ENCODE assay signal across 7 mouse cellular contexts in genomic region chr7:35333231-35333651, GRCm38 (mm10). TPM values are rescaled to one million over a fixed set of nuclear protein-coding genes. Genes with fewer than 3 reads are reported as not detected.
DNase-seq lines count a peak whose midpoint lies in the region; ATAC-seq and TF ChIP-seq lines count a peak whose summit lies in the region.

No protein-coding gene starts in this region.

- under 1% methylated on average over 19 of the region's 19 CpGs for WGBS in spleen, adult 2 months
- under 1% methylated on average over 19 of the region's 19 CpGs for WGBS in embryonic facial prominence, embryonic 11.5 days
- WGBS in hindbrain, embryonic 13.5 days, result 0% methylated on average over 19 of the region's 19 CpGs
- WGBS in liver, adult 2 months, result under 1% methylated on average over 19 of the region's 19 CpGs
- WGBS in midbrain, postnatal 0 days, result under 1% methylated on average over 19 of the region's 19 CpGs

- peaks cover 8% of the 10 kb centered on the region for H3K27me3 ChIP-seq in spleen, adult 2 months (ENCODE audit: control insufficient read depth, insufficient read depth, low read length)
- peaks cover 4% of the 10 kb centered on the region for H3K27me3 ChIP-seq in embryonic facial prominence, embryonic 11.5 days (ENCODE audit: control insufficient read depth, insufficient read depth, low read length)
- H3K27me3 ChIP-seq in hindbrain, embryonic 13.5 days, result peaks cover 48% of the 10 kb centered on the region
- no peaks in the 10 kb centered on the region for H3K27me3 ChIP-seq in liver, adult 2 months (ENCODE audit: control insufficient read depth, insufficient read depth, low read length)
- peaks cover 6% of the 10 kb centered on the region; the same call in 1 of the 2 replicates for H3K27me3 ChIP-seq in midbrain, postnatal 0 days (ENCODE audit: insufficient read depth, low read length)

- no peak for TF ChIP-seq POLR2A in spleen, adult 2 months (IDR thresholded peaks at IDR 0.05; ENCODE audit: low read depth, low read length)
- no peak for TF ChIP-seq POLR2A in liver, adult 2 months (IDR thresholded peaks at IDR 0.05; ENCODE audit: extremely low read depth, insufficient read depth, low read length)

- H3K4me3 ChIP-seq in spleen, adult 2 months (ENCODE audit: extremely low read depth, insufficient read depth, insufficient read length), result peak overlapping the region; percentile 67
- peak overlapping the region; percentile 41 for H3K4me3 ChIP-seq in embryonic facial prominence, embryonic 11.5 days (ENCODE audit: low read depth, low read length)
- peak overlapping the region; percentile 58 for H3K4me3 ChIP-seq in hindbrain, embryonic 13.5 days
- H3K4me3 ChIP-seq in liver, adult 2 months (ENCODE audit: insufficient read depth, low read depth, low read length), result peak overlapping the region; percentile 47
- H3K4me3 ChIP-seq in midbrain, postnatal 0 days (ENCODE audit: low read depth, low read length), result peak overlapping the region; percentile 59

- H3K9ac ChIP-seq in embryonic facial prominence, embryonic 11.5 days (replicated peaks; ENCODE audit: low read length), result peak overlapping the region; percentile 28
- H3K9ac ChIP-seq in hindbrain, embryonic 13.5 days, result peak overlapping the region; percentile 74
- peak overlapping the region; percentile 51 for H3K9ac ChIP-seq in liver, adult 2 months (ENCODE audit: low read depth, low read length)
- peak overlapping the region; percentile 50 for H3K9ac ChIP-seq in midbrain, postnatal 0 days (replicated peaks; ENCODE audit: low read length, poor library complexity, severe bottlenecking)

- H3K4me1 ChIP-seq in spleen, adult 2 months (ENCODE audit: control insufficient read depth, insufficient read depth, insufficient read length), result peaks cover 7% of the 10 kb centered on the region
- H3K4me1 ChIP-seq in embryonic facial prominence, embryonic 11.5 days (ENCODE audit: control insufficient read depth, insufficient read depth, low read length), result no peaks in the 10 kb centered on the region
- H3K4me1 ChIP-seq in hindbrain, embryonic 13.5 days (replicated peaks), result peaks cover 24% of the 10 kb centered on the region
- H3K4me1 ChIP-seq in liver, adult 2 months (ENCODE audit: control insufficient read depth, insufficient read depth, low read length), result peaks cover 6% of the 10 kb centered on the region; the same call in 1 of the 2 replicates
- peaks cover 5% of the 10 kb centered on the region; the same call in 1 of the 2 replicates for H3K4me1 ChIP-seq in midbrain, postnatal 0 days (ENCODE audit: insufficient read depth, low read length)

- H3K79me2 ChIP-seq in liver, adult 2 months (ENCODE audit: control insufficient read depth, insufficient read depth, low read length), result peaks cover 13% of the 10 kb centered on the region; the same call in 1 of the 2 replicates

- peak overlapping the region; percentile 90 for H3K4me2 ChIP-seq in embryonic facial prominence, embryonic 11.5 days (ENCODE audit: low read depth, low read length)
- H3K4me2 ChIP-seq in hindbrain, embryonic 13.5 days, result peak overlapping the region; percentile 95
- peak overlapping the region; percentile 99 for H3K4me2 ChIP-seq in midbrain, postnatal 0 days (ENCODE audit: low read depth, low read length, poor library complexity, severe bottlenecking)

- no peaks in the 10 kb centered on the region for H3K9me3 ChIP-seq in embryonic facial prominence, embryonic 11.5 days (replicated peaks; ENCODE audit: control insufficient read depth, low read length)
- no peaks in the 10 kb centered on the region for H3K9me3 ChIP-seq in hindbrain, embryonic 13.5 days
- H3K9me3 ChIP-seq in midbrain, postnatal 0 days (ENCODE audit: low read length), result no peaks in the 10 kb centered on the region

- no peaks in the 10 kb centered on the region for H3K36me3 ChIP-seq in spleen, adult 2 months (ENCODE audit: control insufficient read depth, insufficient read depth, low read length)
- no peaks in the 10 kb centered on the region for H3K36me3 ChIP-seq in embryonic facial prominence, embryonic 11.5 days (replicated peaks; ENCODE audit: control insufficient read depth, insufficient read depth, low read depth, low read length)
- no peaks in the 10 kb centered on the region for H3K36me3 ChIP-seq in hindbrain, embryonic 13.5 days
- no peaks in the 10 kb centered on the region for H3K36me3 ChIP-seq in liver, adult 2 months (ENCODE audit: control insufficient read depth, insufficient read depth, low read length)
- no peaks in the 10 kb centered on the region for H3K36me3 ChIP-seq in midbrain, postnatal 0 days (ENCODE audit: insufficient read depth, low read length)

- H3K27ac ChIP-seq in spleen, adult 2 months (ENCODE audit: insufficient read depth, low read length), result no peak overlapping the region
- H3K27ac ChIP-seq in embryonic facial prominence, embryonic 11.5 days (replicated peaks; ENCODE audit: low read depth, low read length), result no peak overlapping the region
- peak overlapping the region; percentile 41 for H3K27ac ChIP-seq in hindbrain, embryonic 13.5 days
- H3K27ac ChIP-seq in liver, adult 2 months (replicated peaks; ENCODE audit: insufficient read depth, low read depth, low read length), result 0 out of 2 replicates have a peak overlapping the region, but pooled peaks have one; percentile 0
- peak overlapping the region; percentile 44; the same call in 1 of the 2 replicates for H3K27ac ChIP-seq in midbrain, postnatal 0 days (ENCODE audit: low read depth, low read length)

- no peak for TF ChIP-seq CTCF in spleen, adult 2 months (IDR thresholded peaks at IDR 0.05; ENCODE audit: extremely low read depth, insufficient read depth, insufficient read length, insufficient replicate concordance)
- peak; percentile 56 for TF ChIP-seq CTCF in liver, adult 2 months (IDR thresholded peaks at IDR 0.05; ENCODE audit: low read depth, low read length)
- no peak; the same call in 1 of the 2 replicates for TF ChIP-seq CTCF in midbrain, postnatal 0 days (IDR thresholded peaks at IDR 0.05)

- DNase-seq in spleen, adult 2 months (ENCODE audit: low read depth in 1 of 2, low spot score in 2 of 2), result peak; percentile 5 to 7
- no peak for DNase-seq in spleen, postnatal 4 days (ENCODE audit: low spot score in 2 of 2)
- peak; percentile 52 for DNase-seq in embryonic facial prominence, embryonic 11.5 days (ENCODE audit: low spot score)
- peak; percentile 59 for DNase-seq in liver, adult 2 months (ENCODE audit: extremely low read depth, low read depth, low spot score)
- peak; percentile 48 for DNase-seq in midbrain, postnatal 0 days (ENCODE audit: low spot score)

- no peak; the same call in 1 of the 2 replicates for ATAC-seq in embryonic facial prominence, embryonic 11.5 days (replicated peaks; ENCODE audit: insufficient number of reproducible peaks, low FRiP score, low TSS enrichment, low read depth)
- peak; percentile 44 for ATAC-seq in hindbrain, embryonic 13.5 days (ENCODE audit: low FRiP score)
- ATAC-seq in midbrain, postnatal 0 days (ENCODE audit: low FRiP score), result peak; percentile 8; the same call in 1 of the 2 replicates
- no peak for ATAC-seq in monocyte, adult 5-6 weeks (replicated peaks; ENCODE audit: insufficient number of reproducible peaks, low FRiP score, low TSS enrichment, poor library complexity, severe bottlenecking)

RNA-seq across cellular contexts. Expression of gene Rhpn2, which starts 0.7 kb away (rescaled TPM):
- polyA plus RNA-seq in spleen, adult 2 months (2012; rRNA removed), result 0.48 and 0.88 TPM in 2 replicates
- 3.1 and 5.4 TPM in 2 replicates for polyA plus RNA-seq in embryonic facial prominence, embryonic 11.5 days (2014; fragmentation: Nextera tagmentation; extraction: Ambion mirVana)
- polyA plus RNA-seq in hindbrain, embryonic 13.5 days (2015; fragmentation: Nextera tagmentation; extraction: Ambion mirVana), result 3.4 and 3.9 TPM in 2 replicates
- total RNA-seq in liver, adult 2 months (2014; rRNA removed), result 14.0 and 18.5 TPM in 2 replicates
- 6.8 and 6.9 TPM in 2 replicates for polyA plus RNA-seq in liver, adult 2 months (2012; rRNA removed)
- total RNA-seq in midbrain, postnatal 0 days (2014; rRNA removed), result 3.1 and 3.5 TPM in 2 replicates
- polyA plus RNA-seq in midbrain, postnatal 0 days (2015; fragmentation: Nextera tagmentation; extraction: Ambion mirVana), result 1.7 and 1.9 TPM in 2 replicates
- 0.85 TPM in 1 of 3 replicates, not detected in the others for total RNA-seq in monocyte, adult 5-6 weeks (2017)

RNA-seq across cellular contexts. Expression of gene Gpatch1, which starts 15.0 kb away (rescaled TPM):
- 1.9 and 2.0 TPM in 2 replicates for polyA plus RNA-seq in spleen, adult 2 months (2012; rRNA removed)
- 18.0 and 19.8 TPM in 2 replicates for polyA plus RNA-seq in embryonic facial prominence, embryonic 11.5 days (2014; fragmentation: Nextera tagmentation; extraction: Ambion mirVana)
- 20.7 and 21.4 TPM in 2 replicates for polyA plus RNA-seq in hindbrain, embryonic 13.5 days (2015; fragmentation: Nextera tagmentation; extraction: Ambion mirVana)
- 4.1 and 5.3 TPM in 2 replicates for total RNA-seq in liver, adult 2 months (2014; rRNA removed)
- polyA plus RNA-seq in liver, adult 2 months (2012; rRNA removed), result 1.9 and 2.5 TPM in 2 replicates
- total RNA-seq in midbrain, postnatal 0 days (2014; rRNA removed), result 8.0 and 11.5 TPM in 2 replicates
- polyA plus RNA-seq in midbrain, postnatal 0 days (2015; fragmentation: Nextera tagmentation; extraction: Ambion mirVana), result 21.9 and 22.2 TPM in 2 replicates
- total RNA-seq in monocyte, adult 5-6 weeks (2017), result 10.4 to 20.6 TPM (median 15.0 TPM) in 3 replicates

Comparison
In these comparisons a context has a peak if more than half of its experiments do, and no peak if none do; other contexts are left out.
1. DNase-seq: peak in spleen, adult 2 months (2 of 2), embryonic facial prominence, embryonic 11.5 days (single experiment), liver, adult 2 months (single experiment) and midbrain, postnatal 0 days (single experiment); none in spleen, postnatal 4 days (0 of 2).
2. H3K27ac ChIP-seq: peak in hindbrain, embryonic 13.5 days (single experiment), liver, adult 2 months (single experiment) and midbrain, postnatal 0 days (single experiment); none in spleen, adult 2 months (single experiment) and embryonic facial prominence, embryonic 11.5 days (single experiment).
3. ATAC-seq: peak in hindbrain, embryonic 13.5 days (single experiment) and midbrain, postnatal 0 days (single experiment); none in embryonic facial prominence, embryonic 11.5 days (single experiment) and monocyte, adult 5-6 weeks (single experiment).
4. Peak in every context shown above with its lines, with median percentiles within 50 percentile points of each other: H3K4me3 ChIP-seq, H3K4me2 ChIP-seq and H3K9ac ChIP-seq.